Mouse (Mus musculus) neural tube, embryonic 14.5 days (tissue): ENCODE data around the gene Zfp580. TPM values are rescaled to one million over a fixed set of nuclear protein-coding genes. Genes with fewer than 3 reads are reported as not detected.
"Not testable (repeated sequence)": the region's sequence is repeated elsewhere in the genome, so short reads cannot be mapped to it uniquely, and the experiment has no call there.

ENCODE experiments used
- ATAC-seq: fragments of 200-750 bp; cut with Nextera tagmentation; 2 replicates; pipeline ENCODE4 v1.8.0; 2017; ENCODE audit warnings: low read depth, mild to moderate bottlenecking, moderate TSS enrichment, moderate library complexity
- H3K27ac ChIP-seq: fragments of 300-500 bp; sonication (generic); 2 replicates; pipeline ENCODE4 v1.5.1; 2014; ENCODE audit warnings: low read depth, mild to moderate bottlenecking, control low read depth, low read length, moderate library complexity, mixed read lengths
- H3K27me3 ChIP-seq: fragments of 300-500 bp; sonication (generic); 2 replicates; pipeline ENCODE4 v1.6.1; 2014; ENCODE audit warnings: low read length; ENCODE audit not compliant: control insufficient read depth, insufficient read depth
- H3K36me3 ChIP-seq: fragments of 300-500 bp; sonication (generic); 2 replicates; pipeline ENCODE4 v1.6.1; 2014; ENCODE audit warnings: low read length, mixed read lengths; ENCODE audit not compliant: control insufficient read depth, insufficient read depth
- H3K4me1 ChIP-seq: fragments of 300-500 bp; sonication (generic); 2 replicates; pipeline ENCODE4 v1.6.1; 2014; ENCODE audit warnings: low read length; ENCODE audit not compliant: control insufficient read depth, insufficient read depth
- H3K4me2 ChIP-seq: fragments of 300-500 bp; sonication (generic); 2 replicates; pipeline ENCODE4 v1.6.1; 2014; ENCODE audit warnings: mild to moderate bottlenecking, low read depth, low read length, control low read depth
- H3K4me3 ChIP-seq: fragments of 300-500 bp; sonication (generic); 2 replicates; pipeline ENCODE4 v1.5.1; 2014; ENCODE audit warnings: low read depth, low read length, control low read depth, mixed read lengths
- H3K9ac ChIP-seq: fragments of 300-500 bp; sonication (generic); replicated peaks from 2 replicates; pipeline ENCODE4 v1.6.1; 2014; ENCODE audit warnings: low read depth, mild to moderate bottlenecking, control low read depth, low read length, mixed read lengths
- H3K9me3 ChIP-seq: fragments of 300-500 bp; sonication (generic); 2 replicates; pipeline ENCODE4 v1.6.1; 2016; ENCODE audit warnings: low read length; ENCODE audit not compliant: control insufficient read depth
- WGBS: fragments of 180-500 bp; shearing (Covaris S2); extraction: QIAGEN DNeasy Blood & Tissue Kit; methylation state at CpG from one replicate; pipeline ENCODE4 v1.1.7; 2014; 5-methylcytosine and 5-hydroxymethylcytosine counted together
- polyA plus RNA-seq: library from polyadenylated mRNA; unstranded; fragments of >200 nt; fragmentation: Nextera tagmentation; extraction: Ambion mirVana; gene quantifications from 2 replicates; pipeline ENCODE4 v1.2.1, GENCODE M21; 2014

Zfp580 gene
- 102 and 111 TPM in 2 replicates for polyA plus RNA-seq

GRCm38 (mm10) chr7:5051193-5052192, at the start of gene Zfp580:
TSS of gene Zfp580 (plus strand) at chr7:5051538.
- H3K27me3 ChIP-seq: peaks cover 11% of the 10 kb centered on the region
- peak within 1 kb of the TSS; percentile 84 for H3K27ac ChIP-seq
- H3K4me2 ChIP-seq: peak within 1 kb of the TSS; percentile 89
- H3K4me3 ChIP-seq: peak within 1 kb of the TSS; percentile 65
- H3K4me1 ChIP-seq: peaks cover 27% of the 10 kb centered on the region
- no peaks in the 10 kb centered on the region; the same call in 1 of the 2 replicates for H3K36me3 ChIP-seq
- H3K9ac ChIP-seq: peak within 1 kb of the TSS; percentile 76
- H3K9me3 ChIP-seq: no peaks in the 10 kb centered on the region
- WGBS: under 1% methylated on average over 65 of the region's 65 CpGs
- peak; percentile 79 for ATAC-seq

GRCm38 (mm10) chr7:5002876-5003275, 48.5 kb upstream of the Zfp580 start:
- not testable (repeated sequence) for H3K4me2 ChIP-seq, H3K4me3 ChIP-seq, H3K9me3 ChIP-seq, H3K4me1 ChIP-seq, H3K27ac ChIP-seq, H3K36me3 ChIP-seq, H3K27me3 ChIP-seq, ATAC-seq, H3K9ac ChIP-seq
- WGBS: 65% methylated on average over 8 of the region's 8 CpGs

GRCm38 (mm10) chr7:5008229-5008628, 43.1 kb upstream of the Zfp580 start:
- no peak overlapping the region for H3K27ac ChIP-seq
- 97% methylated on average over 26 of the region's 26 CpGs for WGBS
- H3K27me3 ChIP-seq: no peaks in the 10 kb centered on the region
- no peaks in the 10 kb centered on the region for H3K4me1 ChIP-seq
- ATAC-seq: no peak
- peaks cover 40% of the 10 kb centered on the region for H3K36me3 ChIP-seq
- H3K4me2 ChIP-seq: no peak overlapping the region
- no peaks in the 10 kb centered on the region for H3K9me3 ChIP-seq
- H3K9ac ChIP-seq: no peak overlapping the region
- no peak overlapping the region for H3K4me3 ChIP-seq

- Histone ChIP-seq H3K9ac (no peak overlapping the region), H3K4me2 (no peak overlapping the region), H3K36me3 (peaks cover 32% of the 10 kb centered on the region), H3K4me1 (no peaks in the 10 kb centered on the region), H3K9me3 (no peaks in the 10 kb centered on the region), H3K27me3 (no peaks in the 10 kb centered on the region), H3K27ac (no peak overlapping the region), H3K4me3 (no peak overlapping the region)
- 93% methylated on average over 27 of the region's 27 CpGs for WGBS
- no peak for ATAC-seq
Measured at GRCm38 (mm10) chr7:5012681-5013513, 38.4 kb upstream of the Zfp580 start.

GRCm38 (mm10) chr7:5014251-5015117, 36.9 kb upstream of the Zfp580 start, which contains the start of the genes Zfp524 and Fiz1:
TSS of gene Zfp524 (plus strand) at chr7:5014415.
TSS of gene Fiz1 (minus strand) at chr7:5014697.
- peak within 1 kb of the TSS; percentile 46 for H3K4me2 ChIP-seq
- ATAC-seq: peak; percentile 81
- peak within 1 kb of the TSS; percentile 58 for H3K4me3 ChIP-seq
- H3K27me3 ChIP-seq: no peaks in the 10 kb centered on the region
- H3K9ac ChIP-seq: peak within 1 kb of the TSS; percentile 70
- H3K4me1 ChIP-seq: no peaks in the 10 kb centered on the region
- H3K27ac ChIP-seq: peak within 1 kb of the TSS; percentile 98
- WGBS: under 1% methylated on average over 42 of the region's 42 CpGs
- no peaks in the 10 kb centered on the region for H3K9me3 ChIP-seq
- H3K36me3 ChIP-seq: peaks cover 20% of the 10 kb centered on the region

GRCm38 (mm10) chr7:5015118-5016001, 36.0 kb upstream of the Zfp580 start, which contains the start of gene Gm44973:
TSS of gene Gm44973 (plus strand) at chr7:5015496.
- peaks cover 16% of the 10 kb centered on the region for H3K36me3 ChIP-seq
- WGBS: under 1% methylated on average over 41 of the region's 76 CpGs
- H3K4me2 ChIP-seq: peak within 1 kb of the TSS; percentile 46
- no peaks in the 10 kb centered on the region for H3K4me1 ChIP-seq
- ATAC-seq: peak; percentile 77
- peak within 1 kb of the TSS; percentile 98 for H3K27ac ChIP-seq
- H3K9ac ChIP-seq: peak within 1 kb of the TSS; percentile 70
- no peaks in the 10 kb centered on the region for H3K27me3 ChIP-seq
- H3K4me3 ChIP-seq: peak within 1 kb of the TSS; percentile 58
- H3K9me3 ChIP-seq: no peaks in the 10 kb centered on the region

GRCm38 (mm10) chr7:5016057-5016456, 35.3 kb upstream of the Zfp580 start:
- Histone ChIP-seq H3K4me3 (peak overlapping the region; percentile 58), H3K36me3 (peaks cover 11% of the 10 kb centered on the region), H3K27ac (peak overlapping the region; percentile 98), H3K4me1 (peaks cover 2% of the 10 kb centered on the region), H3K9ac (no peak overlapping the region), H3K9me3 (no peaks in the 10 kb centered on the region), H3K4me2 (peak overlapping the region; percentile 46), H3K27me3 (no peaks in the 10 kb centered on the region)
- WGBS: 53% methylated on average over 3 of the region's 3 CpGs
- ATAC-seq: no peak
